Mouse (Mus musculus) CH12.LX (cell line): ENCODE data around the gene Dnajc11. TPM values are rescaled to one million over a fixed set of nuclear protein-coding genes. Genes with fewer than 3 reads are reported as not detected.

ENCODE experiments used
- DNase-seq: peaks from one replicate; pipeline ENCODE4 v3.0.0-alpha.2; 2013; ENCODE audit errors: extremely low read depth
- H3K27ac ChIP-seq: 2 replicates; pipeline ENCODE4 v1.5.1; 2012; ENCODE audit warnings: low read depth, mild to moderate bottlenecking, control low read depth, moderate library complexity; ENCODE audit not compliant: insufficient read depth
- H3K27me3 ChIP-seq: replicated peaks from 2 replicates; pipeline ENCODE3; 2012; ENCODE audit warnings: inconsistent platforms
- H3K36me3 ChIP-seq, 2 experiments: replicated peaks in 1 of 2; 2 replicates each; pipeline versions ENCODE3 to v1.6.1; 2012; ENCODE audit warnings: inconsistent platforms in 1 of 2, low read length in 1 of 2, mild to moderate bottlenecking in 1 of 2, mixed read lengths in 1 of 2, moderate library complexity in 1 of 2; ENCODE audit not compliant: control insufficient read depth in 1 of 2, insufficient read depth in 1 of 2
- H3K4me1 ChIP-seq, 2 experiments: 2 replicates each; pipeline ENCODE4 v1.6.1; 2012; ENCODE audit warnings: inconsistent platforms in 1 of 2, moderate library complexity in 1 of 2; ENCODE audit not compliant: insufficient read depth in 2 of 2, control insufficient read depth in 1 of 2
- H3K4me2 ChIP-seq: 2 replicates; pipeline ENCODE4 v1.6.1; 2012; ENCODE audit warnings: low read depth, mild to moderate bottlenecking, control low read depth; ENCODE audit not compliant: poor library complexity, insufficient read depth, severe bottlenecking
- H3K4me3 ChIP-seq, 3 experiments: fragments of 150-350 bp in 1 of 3; sonication (generic) in 1 of 3; replicated peaks in 1 of 3; 2 replicates each; pipeline versions ENCODE3 to v1.5.1; 2011 to 2012; ENCODE audit warnings: low read depth in 2 of 3, low read length in 2 of 3, mild to moderate bottlenecking in 2 of 3, moderate library complexity in 2 of 3, control low read depth in 1 of 3, improper control_type of control experiment in 1 of 3, inconsistent platforms in 1 of 3, mixed read lengths in 1 of 3; ENCODE audit not compliant: poor library complexity in 1 of 3
- H3K79me2 ChIP-seq: replicated peaks from 2 replicates; pipeline ENCODE4 v1.6.1; 2012; ENCODE audit warnings: mild to moderate bottlenecking, moderate library complexity; ENCODE audit not compliant: control insufficient read depth, poor library complexity, insufficient read depth, severe bottlenecking; ENCODE audit errors: extremely low read depth
- H3K9ac ChIP-seq: 2 replicates; pipeline ENCODE4 v1.6.1; 2012; ENCODE audit warnings: low read depth, mild to moderate bottlenecking, control low read depth, moderate library complexity; ENCODE audit not compliant: insufficient read depth
- H3K9me3 ChIP-seq: replicated peaks from 2 replicates; pipeline ENCODE3; 2012; ENCODE audit warnings: low read length, inconsistent platforms, mixed read lengths
- BHLHE40 ChIP-seq: IDR thresholded peaks from 2 replicates; pipeline ENCODE4 v1.6.1; 2011; ENCODE audit warnings: mild to moderate bottlenecking, low read depth, low read length, improper control_type of control experiment
- CHD1 ChIP-seq: IDR thresholded peaks from 2 replicates; pipeline ENCODE4 v1.6.1; 2012; ENCODE audit warnings: low read depth, low read length, improper control_type of control experiment, inconsistent platforms
- CHD2 ChIP-seq: IDR thresholded peaks from 2 replicates; pipeline ENCODE4 v1.6.1; 2011; ENCODE audit warnings: low read length, improper control_type of control experiment
- CTCF ChIP-seq, 2 experiments: IDR thresholded peaks in 1 of 2; conservative IDR thresholded peaks in 1 of 2; 2 replicates each; pipeline ENCODE4 v1.5.1; 2011 to 2012; ENCODE audit warnings: low read depth in 2 of 2, low read length in 2 of 2, improper control_type of control experiment in 1 of 2, inconsistent platforms in 1 of 2, mild to moderate bottlenecking in 1 of 2, moderate library complexity in 1 of 2
- E2F4 ChIP-seq: IDR thresholded peaks from 2 replicates; pipeline ENCODE4 v1.6.1; 2011; ENCODE audit warnings: low read depth, low read length, improper control_type of control experiment; ENCODE audit not compliant: insufficient replicate concordance
- ELF1 ChIP-seq: IDR thresholded peaks from 2 replicates; pipeline ENCODE4 v1.6.1; 2014; ENCODE audit warnings: low read depth, mild to moderate bottlenecking, inconsistent platforms, low read length, improper control_type of control experiment
- EP300 ChIP-seq: IDR thresholded peaks from 2 replicates; pipeline ENCODE4 v1.6.1; 2011; ENCODE audit warnings: low read length, improper control_type of control experiment
- ETS1 ChIP-seq: conservative IDR thresholded peaks from 2 replicates; pipeline ENCODE4 v1.6.1; 2012; ENCODE audit warnings: low read depth, mild to moderate bottlenecking, inconsistent platforms, low read length, improper control_type of control experiment, moderate library complexity
- GABPA ChIP-seq: IDR thresholded peaks from 2 replicates; pipeline ENCODE4 v1.6.1; 2012; ENCODE audit warnings: low read depth, low read length, improper control_type of control experiment, inconsistent platforms; ENCODE audit not compliant: insufficient replicate concordance
- HCFC1 ChIP-seq: IDR thresholded peaks from 2 replicates; pipeline ENCODE4 v1.6.1; 2012; ENCODE audit warnings: low read depth, mild to moderate bottlenecking, inconsistent platforms, low read length, improper control_type of control experiment
- IRF4 ChIP-seq: IDR thresholded peaks from 2 replicates; pipeline ENCODE4 v1.6.1; 2014; ENCODE audit warnings: low read depth, mild to moderate bottlenecking, inconsistent platforms, low read length, improper control_type of control experiment
- JUN ChIP-seq: IDR thresholded peaks from 2 replicates; pipeline ENCODE4 v1.6.1; 2011; ENCODE audit warnings: low read depth, mild to moderate bottlenecking, low read length, improper control_type of control experiment, moderate library complexity; ENCODE audit not compliant: insufficient read depth
- JUND ChIP-seq: conservative IDR thresholded peaks from 2 replicates; pipeline ENCODE4 v1.6.1; 2011; ENCODE audit warnings: low read depth, low read length, improper control_type of control experiment
- KAT2A ChIP-seq: IDR thresholded peaks from 2 replicates; pipeline ENCODE4 v1.6.1; 2012; ENCODE audit warnings: low read length, improper control_type of control experiment, inconsistent platforms; ENCODE audit not compliant: insufficient replicate concordance
- MXI1 ChIP-seq: IDR thresholded peaks from 2 replicates; pipeline ENCODE4 v1.6.1; 2011; ENCODE audit warnings: mild to moderate bottlenecking, low read depth, low read length, improper control_type of control experiment
- MYC ChIP-seq: IDR thresholded peaks from 2 replicates; pipeline ENCODE4 v1.6.1; 2011; ENCODE audit warnings: low read depth, mild to moderate bottlenecking, improper control_type of control experiment, low read length
- NELFE ChIP-seq: IDR thresholded peaks from 2 replicates; pipeline ENCODE4 v1.6.1; 2011; ENCODE audit warnings: low read depth, low read length, improper control_type of control experiment
- POLR2AphosphoS2 ChIP-seq: IDR thresholded peaks from 2 replicates; pipeline ENCODE4 v1.6.1; 2011; ENCODE audit warnings: low read depth, low read length, improper control_type of control experiment
- RAD21 ChIP-seq: IDR thresholded peaks from 2 replicates; pipeline ENCODE4 v1.6.1; 2011; ENCODE audit warnings: low read depth, mild to moderate bottlenecking, low read length, improper control_type of control experiment, moderate library complexity
- SMC3 ChIP-seq: IDR thresholded peaks from 2 replicates; pipeline ENCODE4 v1.6.1; 2011; ENCODE audit warnings: low read depth, low read length, improper control_type of control experiment
- UBTF ChIP-seq: IDR thresholded peaks from 2 replicates; pipeline ENCODE4 v1.6.1; 2012; ENCODE audit warnings: low read depth, mild to moderate bottlenecking, inconsistent platforms, low read length, improper control_type of control experiment, moderate library complexity
- USF1 ChIP-seq: IDR thresholded peaks from 2 replicates; pipeline ENCODE4 v1.6.1; 2014; ENCODE audit warnings: low read depth, mild to moderate bottlenecking, inconsistent platforms, low read length, improper control_type of control experiment
- USF2 ChIP-seq: conservative IDR thresholded peaks from 2 replicates; pipeline ENCODE4 v1.6.1; 2011; ENCODE audit warnings: low read depth, low read length, improper control_type of control experiment
- ZKSCAN1 ChIP-seq: IDR thresholded peaks from 2 replicates; pipeline ENCODE4 v1.6.1; 2012; ENCODE audit warnings: low read depth, inconsistent platforms, low read length, improper control_type of control experiment, borderline replicate concordance
- ZMIZ1 ChIP-seq: IDR thresholded peaks from 2 replicates; pipeline ENCODE4 v1.6.1; 2012; ENCODE audit warnings: low read depth, mild to moderate bottlenecking, inconsistent platforms, low read length, improper control_type of control experiment
- ZNF384 ChIP-seq: IDR thresholded peaks from 2 replicates; pipeline ENCODE4 v1.6.1; 2012; ENCODE audit warnings: low read depth, low read length, improper control_type of control experiment, inconsistent platforms
- dilution Hi-C: fragments of 300-500 bp; cut with MboI; formaldehyde crosslinking; loops from 2 replicates; pipeline ENCODE4 v1.14.3; 2020; ENCODE audit warnings: low sequenced_read_pairs; ENCODE audit not compliant: extremely low pct_unique_long_range_greater_than_20kb, extremely low pct_ligation_motif_present
- in situ Hi-C: fragments of 300-500 bp; cut with MboI; formaldehyde crosslinking; loops from 3 replicates; pipeline ENCODE4 v1.14.3; 2019; ENCODE audit warnings: low sequenced_read_pairs, low pct_ligation_motif_present, low pct_unique_long_range_greater_than_20kb, mixed read lengths
- polyA plus RNA-seq: library from polyadenylated mRNA; unstranded; fragments of >175 nt; gene quantifications from 2 replicates; pipeline ENCODE4 v1.2.1, GENCODE M21; 2012; ENCODE audit warnings: low read depth; ENCODE audit not compliant: insufficient read length
- total RNA-seq, 2 experiments: library from RNA; depleted of rRNA; stranded (reverse); fragments of 300-350 nt in 1 of 2; fragments of >200 nt in 1 of 2; gene quantifications; 2 replicates each; pipeline ENCODE4 v1.2.3; 2012 to 2014

The Dnajc11 gene
- total and polyA plus RNA-seq, 3 experiments: 63.5 to 102 (median 75.6) TPM

DNA sequence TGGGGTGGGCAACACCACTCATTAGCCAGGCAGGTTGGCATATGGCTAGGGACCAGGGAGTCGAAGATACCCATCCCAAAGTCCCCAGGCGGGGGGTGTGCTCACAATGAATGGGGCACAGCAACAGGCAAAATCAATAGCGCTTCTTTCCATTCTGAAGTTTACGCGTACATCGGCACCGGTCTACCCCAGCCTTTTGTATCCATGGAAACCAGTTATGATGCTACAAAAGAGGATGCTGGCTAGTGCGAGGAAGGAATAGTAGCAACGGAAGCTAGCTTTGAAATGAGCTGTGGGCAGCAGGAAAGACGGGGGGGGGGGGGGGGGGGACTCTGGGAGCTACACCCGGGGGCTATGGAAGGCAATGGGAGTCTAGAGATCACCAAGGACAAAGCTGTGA lies 17.2 kb upstream of the Dnajc11 start:
- H3K79me2 ChIP-seq: no peaks in the 10 kb centered on the region
- no peak overlapping the region for H3K4me2 ChIP-seq
- no peak overlapping the region for H3K4me3 ChIP-seq
- no peaks in the 10 kb centered on the region for H3K4me1 ChIP-seq
- H3K36me3 ChIP-seq: no peaks in the 10 kb centered on the region
- dilution Hi-C loops: no loop called here
- H3K9me3 ChIP-seq: peaks cover 15% of the 10 kb centered on the region
- DNase-seq: no peak
- peaks cover 4% of the 10 kb centered on the region for H3K27me3 ChIP-seq
- TF ChIP-seq CTCF (conservative IDR thresholded peaks at IDR 0.05 in 1 of 2, IDR thresholded peaks at IDR 0.05 in 1 of 2; ENCODE audit: low read depth in 2 of 2, low read length in 2 of 2): no peak
- no peak for TF ChIP-seq NELFE
- no peak for TF ChIP-seq KAT2A
- no peak for TF ChIP-seq ZNF384
- TF ChIP-seq ZKSCAN1: no peak
- no peak for TF ChIP-seq GABPA
- no peak for TF ChIP-seq RAD21
- TF ChIP-seq CHD2: no peak
- TF ChIP-seq ETS1: no peak
- no peak for TF ChIP-seq USF1
- no peak for TF ChIP-seq HCFC1
- TF ChIP-seq JUN: no peak
- TF ChIP-seq CHD1: no peak
- TF ChIP-seq MYC: no peak
- TF ChIP-seq EP300: no peak
- no peak for TF ChIP-seq ELF1
- TF ChIP-seq JUND: no peak
- no peak for TF ChIP-seq SMC3
- TF ChIP-seq IRF4: no peak
- no peak overlapping the region for H3K9ac ChIP-seq
- in situ Hi-C loops: no loop called here
- no peak overlapping the region for H3K27ac ChIP-seq

DNA sequence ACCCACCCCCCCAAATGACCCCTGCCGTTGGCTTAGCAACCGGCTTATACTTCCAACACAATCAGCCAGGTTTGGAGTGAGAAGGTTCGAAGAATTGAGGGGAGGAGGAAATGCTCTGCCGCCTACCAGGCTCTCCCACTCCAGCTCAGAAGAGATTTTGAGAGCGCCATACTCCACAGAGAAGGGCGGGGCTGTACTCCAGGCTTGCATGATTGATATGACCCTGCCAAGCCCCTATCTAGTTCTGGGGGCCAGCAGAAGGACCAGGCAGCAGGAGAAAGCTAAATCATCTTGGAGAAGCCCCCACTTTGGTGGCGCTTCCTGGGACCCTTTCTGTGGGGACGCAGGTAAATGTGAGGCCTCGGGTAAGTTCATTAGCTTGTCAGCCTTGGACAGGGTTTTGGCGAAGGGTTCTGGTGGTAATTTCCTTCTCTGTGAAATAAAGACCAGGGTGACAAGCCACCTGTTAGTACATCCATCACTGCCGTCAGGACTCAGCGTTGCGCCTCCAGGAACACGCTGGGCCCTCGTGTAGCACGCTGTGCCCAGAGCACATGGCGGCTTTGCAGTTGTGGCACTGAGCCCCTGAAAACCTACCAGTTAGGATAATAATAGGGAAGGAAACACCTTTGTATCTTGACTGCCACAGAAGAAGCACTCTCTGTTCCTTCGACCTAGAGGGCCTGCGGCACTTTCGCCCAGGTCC lies 14.2 kb upstream of the Dnajc11 start:
- Histone ChIP-seq H3K36me3 (no peaks in the 10 kb centered on the region), H3K4me2 (no peak overlapping the region), H3K9ac (no peak overlapping the region), H3K27ac (no peak overlapping the region), H3K4me1 (no peaks in the 10 kb centered on the region), H3K79me2 (no peaks in the 10 kb centered on the region), H3K9me3 (peaks cover 32% of the 10 kb centered on the region), H3K27me3 (peaks cover 8% of the 10 kb centered on the region), H3K4me3 (no peak overlapping the region)
- dilution Hi-C loops (no loop called here), in situ Hi-C loops (no loop called here)
- no peak for DNase-seq
- TF ChIP-seq E2F4: no peak
- no peak for TF ChIP-seq ELF1
- no peak for TF ChIP-seq RAD21
- TF ChIP-seq ZKSCAN1: no peak
- TF ChIP-seq BHLHE40: no peak
- no peak for TF ChIP-seq USF1
- TF ChIP-seq ZMIZ1: no peak
- no peak for TF ChIP-seq POLR2AphosphoS2
- no peak for TF ChIP-seq MXI1
- TF ChIP-seq USF2: no peak
- no peak for TF ChIP-seq UBTF
